Mouse (Mus musculus) ES-E14 (cell line): ENCODE results near the gene Sp100.

ENCODE experiments used
- CHD2 ChIP-seq: IDR thresholded peaks from 2 replicates; pipeline ENCODE4 v1.6.1; 2014; ENCODE audit warnings: mild to moderate bottlenecking, low read depth, low read length, inconsistent platforms
- HCFC1 ChIP-seq: IDR thresholded peaks from 2 replicates; pipeline ENCODE4 v1.6.1; 2012; ENCODE audit warnings: low read length, inconsistent platforms, borderline replicate concordance; ENCODE audit not compliant: insufficient read depth
- MAFK ChIP-seq: IDR thresholded peaks from 2 replicates; pipeline ENCODE4 v1.6.1; 2014; ENCODE audit warnings: mild to moderate bottlenecking, low read depth, low read length, inconsistent platforms; ENCODE audit not compliant: insufficient read depth

GRCm38 (mm10) chr1:85692281-85692680 lies 42.5 kb downstream of the Sp100 start:
- TF ChIP-seq MAFK (no peak), CHD2 (no peak), HCFC1 (no peak)
